Mouse (Mus musculus): ENCODE results near the gene Slc22a27. TPM values are rescaled to one million over a fixed set of nuclear protein-coding genes. Genes with fewer than 3 reads are reported as not detected.
"Not testable (repeated sequence)": the region's sequence is repeated elsewhere in the genome, so short reads cannot be mapped to it uniquely, and the experiment has no call there.

Slc22a27 gene
- total RNA-seq (2022) = not detected

- DNase-seq (ENCODE audit: low spot score in 2 of 2) = not testable (repeated sequence)
Observed at GRCm38 (mm10) chr19:7965927-7966326, at the start of gene Slc22a27. Gene Slc22a27 (minus strand): TSS chr19:7966027.

GRCm38 (mm10) chr19:8011596-8011995 lies 45.8 kb upstream of the Slc22a27 start:
- not testable (repeated sequence) for DNase-seq (ENCODE audit: low spot score in 2 of 2)

GRCm38 (mm10) chr19:8009086-8009485 lies 43.3 kb upstream of the Slc22a27 start:
- DNase-seq (ENCODE audit: low spot score in 2 of 2) = not testable (repeated sequence)

- no peak for DNase-seq (ENCODE audit: low spot score in 2 of 2)
Observed at GRCm38 (mm10) chr19:7968703-7969102, 2.9 kb upstream of the Slc22a27 start.

GRCm38 (mm10) chr19:7966550-7966949 lies 723 bp upstream of the Slc22a27 start:
- DNase-seq (ENCODE audit: low spot score in 2 of 2) = not testable (repeated sequence)

GRCm38 (mm10) chr19:7939391-7939790 lies 26.4 kb downstream of the Slc22a27 start:
- DNase-seq (ENCODE audit: low spot score in 2 of 2) = not testable (repeated sequence)

GRCm38 (mm10) chr19:7876626-7877025 lies 89.2 kb downstream of the Slc22a27 start:
- no peak for DNase-seq (ENCODE audit: low spot score in 2 of 2)

- no peak for DNase-seq (ENCODE audit: low spot score in 2 of 2)
Observed at GRCm38 (mm10) chr19:7829851-7830250, 136.0 kb downstream of the Slc22a27 start.

Small RNA genes within 50 kb of the gene (microRNA-seq; reads per million reads assigned to microRNA genes)
- gene Gm24951 = 0 reads per million in 2 experiments

Other genes with a start within 250 kb of the Slc22a27 start
- not detected for gene Slc22a26, start 163.4 kb downstream of the Slc22a27 start, total RNA-seq (2022)
- not detected for gene Slc22a28, start 166.0 kb upstream of the Slc22a27 start, total RNA-seq (2022)

Data from left cerebral cortex, adult 8-10 months (tissue).